Mouse (Mus musculus) heart, adult 2 months (tissue): ENCODE results near the gene Usp28.

Experiments
- CTCF ChIP-seq: fragments of 200-600 bp; IDR thresholded peaks from 2 replicates; pipeline ENCODE4 v1.8.1; 2022; ENCODE audit warnings: antibody characterized with exemption, mild to moderate bottlenecking, moderate library complexity
- EP300 ChIP-seq: fragments of 200-500 bp; IDR thresholded peaks from 2 replicates; pipeline ENCODE4 v1.6.1; 2011; ENCODE audit warnings: low read depth, low read length, control low read depth; ENCODE audit not compliant: insufficient read depth
- POLR2A ChIP-seq: fragments of 200-500 bp; IDR thresholded peaks from 2 replicates; pipeline ENCODE4 v1.6.1; 2011; ENCODE audit warnings: mild to moderate bottlenecking, low read depth, low read length, control low read depth; ENCODE audit not compliant: insufficient read depth

DNA sequence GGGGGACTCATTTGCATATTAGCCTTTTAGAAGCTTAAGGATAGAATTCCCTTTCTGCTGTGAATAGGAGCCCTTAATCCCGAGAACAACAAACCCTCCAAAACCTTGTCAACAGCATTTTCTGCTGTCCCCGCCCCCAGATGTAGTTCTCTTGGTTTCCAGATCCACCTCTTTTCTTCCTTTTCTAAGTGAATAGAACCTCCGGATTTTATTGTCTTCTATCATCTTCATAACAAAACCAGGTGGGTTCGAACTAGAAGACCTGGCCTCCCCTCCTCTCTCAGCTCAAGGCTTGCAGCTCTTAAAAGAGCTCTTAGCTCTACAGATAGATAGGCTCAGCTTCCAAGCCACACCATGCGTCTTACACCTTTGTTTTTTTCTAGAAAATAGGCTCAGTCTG lies 6.5 kb downstream of the Usp28 start:
- no peak for TF ChIP-seq POLR2A
- TF ChIP-seq CTCF: no peak
- no peak for TF ChIP-seq EP300
